Mouse (Mus musculus) cerebellum, adult 2 months (tissue): ENCODE data around the gene Rimkla.

ENCODE experiments used
- CTCF ChIP-seq: fragments of 200-500 bp; IDR thresholded peaks from 2 replicates; pipeline ENCODE4 v1.5.1; 2011; ENCODE audit warnings: low read depth, mild to moderate bottlenecking, control low read depth, low read length, moderate library complexity, borderline replicate concordance; ENCODE audit not compliant: insufficient read depth
- POLR2A ChIP-seq: fragments of 200-500 bp; IDR thresholded peaks from 2 replicates; pipeline ENCODE4 v1.6.1; 2011; ENCODE audit warnings: low read length, control low read depth, borderline replicate concordance; ENCODE audit not compliant: insufficient read depth

GRCm38 (mm10) chr4:119421921-119422293 is 70.5 kb downstream of the Rimkla start:
- TF ChIP-seq CTCF (no peak), POLR2A (no peak)
